Mouse (Mus musculus): ENCODE measurements around the gene Gabrb2. TPM values are rescaled to one million over a fixed set of nuclear protein-coding genes. Genes with fewer than 3 reads are reported as not detected.

Gene Gabrb2
- polyA plus RNA-seq, 1 experiment from 2014 or later, result 21.9 TPM

DNA sequence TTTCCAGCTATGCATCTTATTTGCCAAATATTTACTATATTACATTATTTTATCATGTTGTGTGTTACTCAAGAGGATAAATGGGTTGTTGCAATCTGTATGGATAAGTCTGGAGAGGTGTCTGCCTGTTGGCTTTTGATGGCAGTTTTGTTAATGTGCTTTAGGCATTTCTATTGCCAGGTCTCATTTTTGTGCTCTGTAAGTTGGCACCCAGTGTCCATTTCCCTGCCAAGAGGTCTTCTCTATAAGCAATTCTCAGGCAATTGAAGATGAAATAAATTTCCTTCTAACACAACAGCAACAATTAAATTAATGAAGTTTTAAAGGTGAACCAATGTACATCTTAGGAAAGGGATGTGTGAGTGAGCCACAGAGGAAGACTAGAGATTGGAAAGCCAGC is 11.9 kb downstream of the Gabrb2 start:
- H3K4me2 ChIP-seq (replicated peaks), result no peak overlapping the region
- H3K27me3 ChIP-seq (ENCODE audit: control insufficient read depth, insufficient read depth, low read length), result no peaks in the 10 kb centered on the region
- DNase-seq (ENCODE audit: low spot score) (no peak), ATAC-seq (ENCODE audit: low FRiP score) (no peak)
- H3K9me3 ChIP-seq (ENCODE audit: control insufficient read depth, low read length), result no peaks in the 10 kb centered on the region
- no peak overlapping the region for H3K27ac ChIP-seq
- no peak overlapping the region for H3K4me3 ChIP-seq (replicated peaks; ENCODE audit: low read length)
- no peaks in the 10 kb centered on the region for H3K36me3 ChIP-seq (replicated peaks; ENCODE audit: control insufficient read depth, insufficient read depth)
- no peak overlapping the region for H3K9ac ChIP-seq
- H3K4me1 ChIP-seq (replicated peaks; ENCODE audit: control insufficient read depth, insufficient read depth, low read length), result no peaks in the 10 kb centered on the region

DNA sequence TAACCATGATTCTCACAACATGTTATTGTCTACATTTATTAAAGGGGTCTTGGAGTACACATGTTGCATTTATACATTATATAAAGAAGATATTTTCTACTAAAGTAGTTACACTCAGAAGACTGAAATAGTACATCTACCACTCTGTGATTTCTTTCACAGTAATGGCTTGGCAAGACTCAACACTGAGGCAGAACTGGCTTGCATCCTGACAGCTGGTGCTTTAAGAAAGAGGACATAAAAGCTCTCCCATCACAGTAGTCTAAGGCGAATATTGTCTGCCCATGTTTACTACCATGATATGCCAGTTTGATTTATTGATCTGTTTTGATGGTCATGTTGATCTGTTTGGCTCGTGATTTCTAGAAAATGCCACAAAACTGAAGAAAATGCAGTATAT is 19.4 kb downstream of the Gabrb2 start:
- Histone ChIP-seq H3K27ac (no peak overlapping the region), H3K4me3 (replicated peaks; ENCODE audit: low read length) (no peak overlapping the region), H3K9me3 (ENCODE audit: control insufficient read depth, low read length) (no peaks in the 10 kb centered on the region), H3K9ac (no peak overlapping the region), H3K4me2 (replicated peaks) (no peak overlapping the region), H3K36me3 (replicated peaks; ENCODE audit: control insufficient read depth, insufficient read depth) (no peaks in the 10 kb centered on the region), H3K27me3 (ENCODE audit: control insufficient read depth, insufficient read depth, low read length) (no peaks in the 10 kb centered on the region), H3K4me1 (replicated peaks; ENCODE audit: control insufficient read depth, insufficient read depth, low read length) (no peaks in the 10 kb centered on the region)
- no peak for ATAC-seq (ENCODE audit: low FRiP score)
- no peak for DNase-seq (ENCODE audit: low spot score)
- 89% methylated on average over 2 of the region's 2 CpGs for WGBS

GRCm38 (mm10) chr11:42443641-42444040 is 24.1 kb downstream of the Gabrb2 start:
- Histone ChIP-seq H3K9me3 (ENCODE audit: control insufficient read depth, low read length) (no peaks in the 10 kb centered on the region), H3K4me3 (replicated peaks; ENCODE audit: low read length) (no peak overlapping the region), H3K27me3 (ENCODE audit: control insufficient read depth, insufficient read depth, low read length) (no peaks in the 10 kb centered on the region), H3K4me1 (replicated peaks; ENCODE audit: control insufficient read depth, insufficient read depth, low read length) (no peaks in the 10 kb centered on the region), H3K36me3 (replicated peaks; ENCODE audit: control insufficient read depth, insufficient read depth) (no peaks in the 10 kb centered on the region), H3K9ac (no peak overlapping the region), H3K27ac (no peak overlapping the region), H3K4me2 (replicated peaks) (no peak overlapping the region)
- ATAC-seq (ENCODE audit: low FRiP score) (no peak), DNase-seq (ENCODE audit: low spot score) (no peak)

DNA sequence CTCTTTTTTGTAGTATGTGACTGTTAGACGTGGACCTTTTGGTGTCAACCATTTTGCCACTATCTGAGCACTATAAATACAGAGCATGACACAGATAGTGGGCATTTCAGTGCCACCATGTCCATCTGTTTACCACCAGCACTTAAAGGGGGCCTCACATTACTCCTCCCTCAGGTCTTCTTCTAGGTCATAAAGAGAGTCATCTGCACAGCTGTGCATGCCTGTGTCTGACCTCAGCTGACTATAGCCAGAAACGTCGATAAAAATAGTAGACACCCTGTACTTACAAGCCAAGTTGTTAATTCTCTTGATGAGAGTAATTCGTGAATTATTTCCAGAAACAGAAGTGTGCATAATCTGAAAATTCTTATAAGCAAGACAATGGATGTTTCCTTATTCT is 29.4 kb downstream of the Gabrb2 start:
- H3K4me1 ChIP-seq (replicated peaks; ENCODE audit: control insufficient read depth, insufficient read depth, low read length), result no peaks in the 10 kb centered on the region
- no peak overlapping the region for H3K9ac ChIP-seq
- no peak overlapping the region for H3K27ac ChIP-seq
- no peak for DNase-seq (ENCODE audit: low spot score)
- no peaks in the 10 kb centered on the region for H3K9me3 ChIP-seq (ENCODE audit: control insufficient read depth, low read length)
- no peaks in the 10 kb centered on the region for H3K27me3 ChIP-seq (ENCODE audit: control insufficient read depth, insufficient read depth, low read length)
- no peak overlapping the region for H3K4me3 ChIP-seq (replicated peaks; ENCODE audit: low read length)
- no peak for ATAC-seq (ENCODE audit: low FRiP score)
- H3K36me3 ChIP-seq (replicated peaks; ENCODE audit: control insufficient read depth, insufficient read depth), result no peaks in the 10 kb centered on the region
- 90% methylated on average over 4 of the region's 4 CpGs for WGBS
- no peak overlapping the region for H3K4me2 ChIP-seq (replicated peaks)

- DNase-seq (ENCODE audit: low spot score), result no peak
- H3K36me3 ChIP-seq (replicated peaks; ENCODE audit: control insufficient read depth, insufficient read depth), result no peaks in the 10 kb centered on the region
- no peak overlapping the region for H3K9ac ChIP-seq
- WGBS, result 82% methylated on average over 1 of the region's 1 CpGs
- H3K27ac ChIP-seq, result no peak overlapping the region
- H3K9me3 ChIP-seq (ENCODE audit: control insufficient read depth, low read length), result no peaks in the 10 kb centered on the region
- no peaks in the 10 kb centered on the region for H3K4me1 ChIP-seq (replicated peaks; ENCODE audit: control insufficient read depth, insufficient read depth, low read length)
- no peaks in the 10 kb centered on the region for H3K27me3 ChIP-seq (ENCODE audit: control insufficient read depth, insufficient read depth, low read length)
- no peak for ATAC-seq (ENCODE audit: low FRiP score)
- no peak overlapping the region for H3K4me3 ChIP-seq (replicated peaks; ENCODE audit: low read length)
- no peak overlapping the region for H3K4me2 ChIP-seq (replicated peaks)
These were observed 44.6 kb downstream of the Gabrb2 start for GRCm38 (mm10) chr11:42464136-42464535.

- no peak for DNase-seq (ENCODE audit: low spot score)
- 88% methylated on average over 3 of the region's 3 CpGs for WGBS
These were observed 48.8 kb downstream of the Gabrb2 start for GRCm38 (mm10) chr11:42468381-42468780.

DNA sequence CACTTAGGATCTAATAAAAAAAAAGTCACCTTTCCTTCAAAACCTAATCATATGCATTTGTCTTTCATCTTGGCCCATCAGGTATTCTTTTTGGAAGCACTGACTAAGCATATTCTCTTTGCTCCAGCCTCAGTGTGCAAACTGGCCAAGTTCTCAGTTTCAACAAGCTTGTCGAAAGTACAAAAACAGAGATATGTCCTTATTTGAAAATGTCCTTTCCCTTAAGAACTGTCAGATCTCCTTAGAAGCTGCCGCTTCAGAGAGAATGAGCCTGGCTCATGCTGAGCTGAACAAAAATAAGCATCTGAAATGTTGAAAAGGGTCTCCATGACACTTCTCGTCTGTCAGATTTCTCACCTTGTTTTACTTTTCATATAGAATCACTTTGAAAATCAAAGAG is 55.0 kb downstream of the Gabrb2 start:
- no peaks in the 10 kb centered on the region for H3K27me3 ChIP-seq (ENCODE audit: control insufficient read depth, insufficient read depth, low read length)
- DNase-seq (ENCODE audit: low spot score), result no peak
- H3K4me2 ChIP-seq (replicated peaks), result no peak overlapping the region
- no peak overlapping the region for H3K9ac ChIP-seq
- no peak for ATAC-seq (ENCODE audit: low FRiP score)
- H3K36me3 ChIP-seq (replicated peaks; ENCODE audit: control insufficient read depth, insufficient read depth), result no peaks in the 10 kb centered on the region
- no peak overlapping the region for H3K4me3 ChIP-seq (replicated peaks; ENCODE audit: low read length)
- no peaks in the 10 kb centered on the region for H3K9me3 ChIP-seq (ENCODE audit: control insufficient read depth, low read length)
- H3K4me1 ChIP-seq (replicated peaks; ENCODE audit: control insufficient read depth, insufficient read depth, low read length), result no peaks in the 10 kb centered on the region
- no peak overlapping the region for H3K27ac ChIP-seq
- 74% methylated on average over 3 of the region's 3 CpGs for WGBS

More at GRCm38 (mm10) chr11:42468381-42468780, 48.8 kb downstream of the Gabrb2 start:
- Histone ChIP-seq H3K9me3 (ENCODE audit: control insufficient read depth, low read length) (no peaks in the 10 kb centered on the region), H3K4me3 (replicated peaks; ENCODE audit: low read length) (no peak overlapping the region), H3K4me1 (replicated peaks; ENCODE audit: control insufficient read depth, insufficient read depth, low read length) (no peaks in the 10 kb centered on the region), H3K9ac (no peak overlapping the region), H3K4me2 (replicated peaks) (no peak overlapping the region), H3K36me3 (replicated peaks; ENCODE audit: control insufficient read depth, insufficient read depth) (no peaks in the 10 kb centered on the region), H3K27me3 (ENCODE audit: control insufficient read depth, insufficient read depth, low read length) (no peaks in the 10 kb centered on the region), H3K27ac (no peak overlapping the region)
- no peak for ATAC-seq (ENCODE audit: low FRiP score)

- no peak overlapping the region for H3K4me3 ChIP-seq (replicated peaks; ENCODE audit: low read length)
- no peak overlapping the region for H3K9ac ChIP-seq
- H3K4me2 ChIP-seq (replicated peaks), result no peak overlapping the region
- H3K9me3 ChIP-seq (ENCODE audit: control insufficient read depth, low read length), result no peaks in the 10 kb centered on the region
- H3K4me1 ChIP-seq (replicated peaks; ENCODE audit: control insufficient read depth, insufficient read depth, low read length), result no peaks in the 10 kb centered on the region
- no peak for DNase-seq (ENCODE audit: low spot score)
- H3K27me3 ChIP-seq (ENCODE audit: control insufficient read depth, insufficient read depth, low read length), result no peaks in the 10 kb centered on the region
- no peaks in the 10 kb centered on the region for H3K36me3 ChIP-seq (replicated peaks; ENCODE audit: control insufficient read depth, insufficient read depth)
- no peak for ATAC-seq (ENCODE audit: low FRiP score)
- no peak overlapping the region for H3K27ac ChIP-seq
These were observed 68.1 kb downstream of the Gabrb2 start for GRCm38 (mm10) chr11:42487625-42488024.

DNA sequence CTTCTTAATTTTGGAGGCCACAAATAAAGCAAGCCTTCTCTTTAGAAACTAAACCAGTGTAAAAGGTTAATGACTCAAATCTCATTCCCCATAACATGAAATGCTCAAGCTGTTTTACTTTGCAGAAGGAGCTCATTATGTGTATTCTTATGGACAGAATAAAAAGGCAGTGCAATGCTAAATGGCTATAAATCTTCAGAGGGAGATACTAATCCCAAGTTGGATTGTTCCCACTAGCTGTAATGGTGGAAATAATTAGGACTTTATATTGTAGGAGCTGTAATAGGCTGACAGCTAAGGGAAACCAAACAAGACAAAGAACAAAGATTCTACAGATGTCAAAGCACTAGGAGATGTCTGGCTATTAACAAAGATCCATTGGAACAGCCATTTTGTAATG is 81.6 kb downstream of the Gabrb2 start:
- Histone ChIP-seq H3K4me3 (replicated peaks; ENCODE audit: low read length) (no peak overlapping the region), H3K9me3 (ENCODE audit: control insufficient read depth, low read length) (no peaks in the 10 kb centered on the region), H3K27ac (no peak overlapping the region), H3K9ac (no peak overlapping the region), H3K4me2 (replicated peaks) (no peak overlapping the region), H3K4me1 (replicated peaks; ENCODE audit: control insufficient read depth, insufficient read depth, low read length) (no peaks in the 10 kb centered on the region), H3K27me3 (ENCODE audit: control insufficient read depth, insufficient read depth, low read length) (no peaks in the 10 kb centered on the region), H3K36me3 (replicated peaks; ENCODE audit: control insufficient read depth, insufficient read depth) (no peaks in the 10 kb centered on the region)
- ATAC-seq (ENCODE audit: low FRiP score) (no peak), DNase-seq (ENCODE audit: low spot score) (no peak)

DNA sequence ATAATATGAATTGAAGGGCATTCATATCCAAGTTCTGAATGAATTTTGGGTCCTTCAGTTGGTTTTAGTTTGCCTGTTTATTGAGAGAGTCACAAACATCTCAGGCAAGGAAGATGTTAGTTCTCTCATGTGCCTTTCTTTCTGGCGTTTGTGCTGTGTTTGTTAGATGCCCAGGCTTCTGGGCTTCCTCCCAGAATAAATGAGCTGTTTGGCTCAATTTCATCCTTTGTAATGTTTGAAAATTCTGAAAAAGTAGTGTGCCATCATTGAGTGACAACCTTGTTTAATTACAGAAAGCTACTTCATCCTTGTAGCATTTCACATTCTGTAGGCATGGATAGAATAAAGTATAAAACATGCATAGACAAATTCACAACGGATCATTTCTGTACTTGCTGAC is 85.9 kb downstream of the Gabrb2 start:
- ATAC-seq (ENCODE audit: low FRiP score), result no peak
- H3K4me2 ChIP-seq (replicated peaks), result no peak overlapping the region
- H3K4me3 ChIP-seq (replicated peaks; ENCODE audit: low read length), result no peak overlapping the region
- H3K9me3 ChIP-seq (ENCODE audit: control insufficient read depth, low read length), result no peaks in the 10 kb centered on the region
- no peaks in the 10 kb centered on the region for H3K27me3 ChIP-seq (ENCODE audit: control insufficient read depth, insufficient read depth, low read length)
- no peaks in the 10 kb centered on the region for H3K4me1 ChIP-seq (replicated peaks; ENCODE audit: control insufficient read depth, insufficient read depth, low read length)
- no peak for DNase-seq (ENCODE audit: low spot score)
- no peak overlapping the region for H3K9ac ChIP-seq
- 85% methylated on average over 2 of the region's 2 CpGs for whole genome bisulfite sequencing
- H3K27ac ChIP-seq, result no peak overlapping the region
- H3K36me3 ChIP-seq (replicated peaks; ENCODE audit: control insufficient read depth, insufficient read depth), result no peaks in the 10 kb centered on the region

Data from hindbrain, embryonic 14.5 days (tissue).